Mouse (Mus musculus) intestine, postnatal 0 days (tissue): ENCODE measurements around the gene Meis1. TPM values are rescaled to one million over a fixed set of nuclear protein-coding genes. Genes with fewer than 3 reads are reported as not detected.

Experiments used
- ATAC-seq: fragments of 200-750 bp; cut with Nextera tagmentation; 2 replicates; pipeline ENCODE4 v1.8.0; 2017; ENCODE audit warnings: mild to moderate bottlenecking, moderate TSS enrichment, moderate library complexity
- H3K27ac ChIP-seq: fragments of 300-500 bp; sonication (generic); 2 replicates; pipeline ENCODE4 v1.5.1; 2014; ENCODE audit warnings: mild to moderate bottlenecking, low read depth, low read length, moderate library complexity
- H3K27me3 ChIP-seq: fragments of 300-500 bp; sonication (generic); replicated peaks from 2 replicates; pipeline ENCODE4 v1.6.1; 2014; ENCODE audit warnings: low read length, mixed read lengths; ENCODE audit not compliant: control insufficient read depth, insufficient read depth
- H3K36me3 ChIP-seq: fragments of 300-500 bp; sonication (generic); 2 replicates; pipeline ENCODE4 v1.6.1; 2014; ENCODE audit warnings: mild to moderate bottlenecking, moderate library complexity; ENCODE audit not compliant: control insufficient read depth, insufficient read depth
- H3K4me1 ChIP-seq: fragments of 300-500 bp; sonication (generic); replicated peaks from 2 replicates; pipeline ENCODE4 v1.6.1; 2014; ENCODE audit warnings: antibody characterized with exemption, low read length, mixed read lengths; ENCODE audit not compliant: control insufficient read depth, insufficient read depth
- H3K4me2 ChIP-seq: fragments of 300-500 bp; sonication (generic); replicated peaks from 2 replicates; pipeline ENCODE4 v1.6.1; 2014; ENCODE audit warnings: low read depth, mild to moderate bottlenecking, moderate library complexity
- H3K4me3 ChIP-seq: fragments of 300-500 bp; sonication (generic); 2 replicates; pipeline ENCODE4 v1.5.1; 2014; ENCODE audit warnings: low read depth, low read length
- H3K9ac ChIP-seq: fragments of 300-500 bp; sonication (generic); 2 replicates; pipeline ENCODE4 v1.6.1; 2014; ENCODE audit warnings: mild to moderate bottlenecking, low read depth, low read length
- H3K9me3 ChIP-seq: fragments of 300-500 bp; sonication (generic); 2 replicates; pipeline ENCODE4 v1.6.1; 2016; ENCODE audit warnings: mixed run types; ENCODE audit not compliant: control insufficient read depth
- CTCF ChIP-seq: sonication (generic); IDR thresholded peaks from 2 replicates; pipeline ENCODE4 v1.5.1; 2016; ENCODE audit warnings: low read depth, mild to moderate bottlenecking, control low read depth, antibody characterized with exemption, moderate library complexity
- WGBS: fragments of 180-500 bp; shearing (Covaris S2); extraction: QIAGEN DNeasy Blood & Tissue Kit; methylation state at CpG from one replicate; pipeline ENCODE4 v1.1.7; 2014; 5-methylcytosine and 5-hydroxymethylcytosine counted together
- polyA plus RNA-seq: library from polyadenylated mRNA; unstranded; fragments of >200 nt; fragmentation: Nextera tagmentation; extraction: Ambion mirVana; gene quantifications from 2 replicates; pipeline ENCODE4 v1.2.1, GENCODE M21; 2015

Meis1 gene
- polyA plus RNA-seq, 1 experiment from 2014 or later: 22.9 TPM

GRCm38 (mm10) chr11:18875911-18876885 is 142.6 kb downstream of the Meis1 start:
- peaks cover 50% of the 10 kb centered on the region for H3K27me3 ChIP-seq
- no peak for ATAC-seq
- 0 out of 2 replicates have a peak, but pooled peaks cover 3% of the 10 kb centered on the region for H3K4me1 ChIP-seq
- H3K9me3 ChIP-seq: no peaks in the 10 kb centered on the region
- 0 out of 2 replicates have a peak overlapping the region, but pooled peaks have one; percentile 45 for H3K9ac ChIP-seq
- H3K36me3 ChIP-seq: no peaks in the 10 kb centered on the region
- WGBS: 47% methylated on average over 27 of the region's 27 CpGs
- H3K4me3 ChIP-seq: peak overlapping the region; percentile 53
- TF ChIP-seq CTCF: no peak
- H3K4me2 ChIP-seq: peak overlapping the region; percentile 79
- peak overlapping the region; percentile 66 for H3K27ac ChIP-seq

- no peak for ATAC-seq
- H3K27ac ChIP-seq: peak overlapping the region; percentile 15; the same call in 1 of the 2 replicates
- no peaks in the 10 kb centered on the region for H3K36me3 ChIP-seq
- H3K9me3 ChIP-seq: no peaks in the 10 kb centered on the region
- peak overlapping the region; percentile 20 for H3K4me3 ChIP-seq
- 0 out of 2 replicates have a peak, but pooled peaks cover 3% of the 10 kb centered on the region for H3K4me1 ChIP-seq
- 0 out of 2 replicates have a peak overlapping the region, but pooled peaks have one; percentile 8 for H3K9ac ChIP-seq
- peak overlapping the region; percentile 79 for H3K4me2 ChIP-seq
- peaks cover 57% of the 10 kb centered on the region for H3K27me3 ChIP-seq
- 20% methylated on average over 27 of the region's 27 CpGs for WGBS
- no peak for TF ChIP-seq CTCF
Observed at GRCm38 (mm10) chr11:18875001-18875902, 143.5 kb downstream of the Meis1 start.

- 20% methylated on average over 18 of the region's 18 CpGs for WGBS
- TF ChIP-seq CTCF: no peak
Observed at GRCm38 (mm10) chr11:18874278-18875000, 144.3 kb downstream of the Meis1 start.

GRCm38 (mm10) chr11:18873451-18874277 is 145.1 kb downstream of the Meis1 start:
- H3K9me3 ChIP-seq: no peaks in the 10 kb centered on the region
- H3K27me3 ChIP-seq: peaks cover 68% of the 10 kb centered on the region
- H3K4me2 ChIP-seq: peak overlapping the region; percentile 79
- no peak overlapping the region for H3K27ac ChIP-seq
- TF ChIP-seq CTCF: no peak
- no peaks in the 10 kb centered on the region for H3K36me3 ChIP-seq
- H3K4me1 ChIP-seq: 0 out of 2 replicates have a peak, but pooled peaks cover 3% of the 10 kb centered on the region
- no peak overlapping the region for H3K9ac ChIP-seq
- 35% methylated on average over 9 of the region's 9 CpGs for WGBS
- ATAC-seq: no peak
- peak overlapping the region; percentile 20; the same call in 1 of the 2 replicates for H3K4me3 ChIP-seq

More at GRCm38 (mm10) chr11:18874278-18875000, 144.3 kb downstream of the Meis1 start:
- Histone ChIP-seq H3K9ac (0 out of 2 replicates have a peak overlapping the region, but pooled peaks have one; percentile 8), H3K4me1 (0 out of 2 replicates have a peak, but pooled peaks cover 3% of the 10 kb centered on the region), H3K27me3 (peaks cover 65% of the 10 kb centered on the region), H3K9me3 (no peaks in the 10 kb centered on the region), H3K36me3 (no peaks in the 10 kb centered on the region), H3K27ac (0 out of 2 replicates have a peak overlapping the region, but pooled peaks have one; percentile 15), H3K4me2 (peak overlapping the region; percentile 79), H3K4me3 (peak overlapping the region; percentile 20)
- ATAC-seq: no peak

- no peaks in the 10 kb centered on the region for H3K9me3 ChIP-seq
- no peaks in the 10 kb centered on the region for H3K36me3 ChIP-seq
- H3K4me1 ChIP-seq: 0 out of 2 replicates have a peak, but pooled peaks cover 3% of the 10 kb centered on the region
- TF ChIP-seq CTCF: no peak
- H3K9ac ChIP-seq: no peak overlapping the region
- ATAC-seq: no peak
- no peak overlapping the region for H3K27ac ChIP-seq
- H3K4me2 ChIP-seq: peak overlapping the region; percentile 69; the same call in 1 of the 2 replicates
- no peak overlapping the region for H3K4me3 ChIP-seq
- 40% methylated on average over 3 of the region's 3 CpGs for WGBS
- peaks cover 69% of the 10 kb centered on the region for H3K27me3 ChIP-seq
Observed at GRCm38 (mm10) chr11:18872793-18873192, 146.0 kb downstream of the Meis1 start.
